Mouse (Mus musculus) embryonic facial prominence, embryonic 13.5 days (tissue): ENCODE measurements at regions not wholly inside any gene's neighbourhood (a gene's known extent, or its start where the extent isn't known, plus 50 kb on each side); places are given as distances from the start of the nearest gene placed in this dataset.
A peak's percentile ranks its signal among the peaks of the same experiment; 100 is the strongest.

Experiments
- ATAC-seq: fragments of 200-750 bp; cut with Nextera tagmentation; 2 replicates; pipeline ENCODE4 v1.8.0; 2017; ENCODE audit warnings: low read depth; ENCODE audit not compliant: insufficient number of reproducible peaks, insufficient read depth, low FRiP score, low TSS enrichment
- H3K27ac ChIP-seq: fragments of 300-500 bp; sonication (generic); 2 replicates; pipeline ENCODE4 v1.5.1; 2015; ENCODE audit warnings: moderate library complexity, mild to moderate bottlenecking, inconsistent platforms
- H3K27me3 ChIP-seq: fragments of 300-500 bp; sonication (generic); 2 replicates; pipeline ENCODE4 v1.6.1; 2015; ENCODE audit warnings: mild to moderate bottlenecking, inconsistent platforms
- H3K36me3 ChIP-seq: fragments of 300-500 bp; sonication (generic); 2 replicates; pipeline ENCODE4 v1.6.1; 2015; ENCODE audit warnings: mild to moderate bottlenecking, inconsistent platforms
- H3K4me1 ChIP-seq: fragments of 300-500 bp; sonication (generic); 2 replicates; pipeline ENCODE4 v1.6.1; 2015; ENCODE audit warnings: inconsistent platforms
- H3K4me2 ChIP-seq: fragments of 300-500 bp; sonication (generic); 2 replicates; pipeline ENCODE4 v1.6.1; 2015; ENCODE audit warnings: moderate library complexity, mild to moderate bottlenecking, inconsistent platforms
- H3K4me3 ChIP-seq: fragments of 300-500 bp; sonication (generic); 2 replicates; pipeline ENCODE4 v1.5.1; 2015; ENCODE audit warnings: mild to moderate bottlenecking, inconsistent platforms
- H3K9ac ChIP-seq: fragments of 300-500 bp; sonication (generic); 2 replicates; pipeline ENCODE4 v1.6.1; 2015; ENCODE audit warnings: mild to moderate bottlenecking, inconsistent platforms
- H3K9me3 ChIP-seq: fragments of 300-500 bp; sonication (generic); 2 replicates; pipeline ENCODE4 v1.6.1; 2016; ENCODE audit warnings: inconsistent platforms
- WGBS: fragments of 180-500 bp; shearing (Covaris S2); methylation state at CpG from one replicate; pipeline ENCODE4 v1.1.7; 2015; ENCODE audit warnings: mixed read lengths; 5-methylcytosine and 5-hydroxymethylcytosine counted together

DNA sequence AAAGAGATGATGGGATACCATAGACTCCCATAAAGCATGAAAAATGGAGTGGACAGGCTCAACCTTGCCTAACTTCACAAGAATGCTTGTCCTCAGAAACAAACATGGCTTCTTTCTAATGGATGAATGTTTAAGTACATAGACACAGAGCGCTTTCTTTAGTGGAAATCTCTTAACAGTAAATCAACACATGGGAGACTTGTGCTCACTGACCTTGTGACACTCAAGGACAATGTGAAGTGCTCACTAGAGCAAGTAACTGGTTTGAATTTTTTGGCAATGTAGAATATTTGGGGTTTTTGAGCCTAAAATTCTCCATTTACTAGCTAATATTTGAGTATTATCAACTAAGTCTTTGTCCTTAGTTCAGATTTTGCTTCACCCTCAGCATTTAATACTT, 88.0 kb downstream of the Tent5c start:
- no peak overlapping the region for H3K27ac ChIP-seq
- ATAC-seq, result no peak
- WGBS, result 100% methylated on average over 1 of the region's 1 CpGs

DNA sequence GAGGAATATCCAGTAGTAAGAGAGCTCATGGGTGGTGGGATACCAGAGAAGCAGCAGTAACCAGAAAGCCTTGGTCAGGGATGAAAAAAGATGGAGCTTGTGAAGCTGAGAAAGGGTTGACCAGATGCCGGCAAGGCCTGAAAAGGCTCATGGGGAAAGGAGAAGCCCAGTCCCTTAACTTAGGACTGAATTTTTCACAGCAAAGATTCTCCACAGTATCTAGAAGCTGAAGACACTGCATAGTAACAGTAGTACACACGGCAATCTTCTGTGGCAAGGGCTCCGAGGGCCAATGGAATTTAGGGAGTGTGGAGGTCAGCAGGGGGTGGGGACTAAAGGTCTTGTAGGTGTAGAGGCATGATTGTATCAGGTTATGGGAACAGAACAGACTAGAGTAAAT, 91.6 kb downstream of the Tent5c start:
- Histone ChIP-seq H3K27me3 (no peaks in the 10 kb centered on the region), H3K9ac (no peak overlapping the region), H3K4me1 (peaks cover 14% of the 10 kb centered on the region), H3K4me3 (no peak overlapping the region), H3K36me3 (no peaks in the 10 kb centered on the region), H3K4me2 (no peak overlapping the region), H3K27ac (no peak overlapping the region), H3K9me3 (no peaks in the 10 kb centered on the region)
- no peak for ATAC-seq
- 86% methylated on average over 3 of the region's 3 CpGs for WGBS

More for the DNA sequence above, 88.0 kb downstream of the Tent5c start:
- Histone ChIP-seq H3K4me3 (no peak overlapping the region), H3K9me3 (no peaks in the 10 kb centered on the region), H3K27me3 (no peaks in the 10 kb centered on the region), H3K36me3 (no peaks in the 10 kb centered on the region), H3K9ac (no peak overlapping the region), H3K4me2 (no peak overlapping the region), H3K4me1 (no peaks in the 10 kb centered on the region)

DNA sequence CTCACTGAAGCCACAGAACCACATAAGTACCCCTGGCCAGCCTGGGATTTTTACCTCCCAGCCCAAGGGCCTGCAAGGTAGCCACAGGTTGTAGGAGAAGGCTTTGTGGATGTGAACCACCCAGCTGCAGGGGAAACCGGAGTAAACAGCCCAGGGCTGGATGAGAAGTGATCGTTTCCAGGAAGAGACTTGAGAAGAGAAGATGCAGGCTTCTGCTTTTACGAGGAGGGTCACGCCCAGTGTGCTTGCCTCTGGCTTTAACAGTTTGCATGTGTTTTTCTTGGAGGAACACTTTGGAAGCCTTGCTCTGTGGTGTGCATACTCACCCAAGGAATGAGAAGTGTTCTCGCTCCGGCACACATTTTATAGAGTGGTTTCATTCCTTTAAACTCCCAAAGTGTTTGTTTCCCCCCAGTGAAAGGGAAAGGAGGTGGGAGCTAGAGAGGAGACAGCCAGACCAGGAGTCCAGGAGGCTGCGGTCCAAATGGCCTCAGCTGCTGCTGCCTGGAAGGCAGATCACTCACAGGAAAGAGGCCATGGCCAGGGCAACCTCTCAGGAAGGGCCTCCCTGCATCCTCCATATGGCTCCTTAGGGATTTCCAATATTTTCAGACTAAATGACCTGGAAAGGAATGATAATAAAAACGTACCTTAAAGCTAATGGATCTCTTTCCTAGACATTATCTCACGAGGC, 94.1 kb downstream of the Tent5c start:
- Histone ChIP-seq H3K4me3 (no peak overlapping the region), H3K9me3 (no peaks in the 10 kb centered on the region), H3K36me3 (no peaks in the 10 kb centered on the region), H3K27ac (peak overlapping the region; percentile 52; the same call in 1 of the 2 replicates), H3K27me3 (no peaks in the 10 kb centered on the region), H3K4me1 (peaks cover 14% of the 10 kb centered on the region), H3K9ac (no peak overlapping the region), H3K4me2 (0 out of 2 replicates have a peak overlapping the region, but pooled peaks have one; percentile 17)
- no peak for ATAC-seq
- 20% methylated on average over 9 of the region's 9 CpGs for WGBS

DNA sequence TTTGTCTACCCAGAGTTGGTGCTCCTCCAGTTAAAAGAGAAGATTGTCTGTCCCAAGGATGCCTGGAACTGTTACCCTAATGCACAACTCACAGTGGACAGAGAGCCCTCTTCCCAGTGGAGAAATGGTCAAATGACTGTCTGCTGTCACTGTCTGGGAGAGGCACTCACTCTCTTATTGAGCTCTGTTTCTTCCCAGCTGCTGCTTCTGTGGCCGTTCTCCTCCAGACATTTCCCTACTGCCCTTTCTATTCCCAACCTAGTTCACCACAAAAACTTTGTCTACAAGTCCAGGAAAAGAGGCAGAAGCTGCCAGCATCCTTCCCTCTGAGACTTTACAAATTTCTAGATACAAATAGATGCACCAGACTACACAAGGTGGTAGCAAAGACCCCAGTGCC, 95.2 kb downstream of the Tent5c start:
- Histone ChIP-seq H3K27me3 (no peaks in the 10 kb centered on the region), H3K9ac (no peak overlapping the region), H3K4me2 (no peak overlapping the region), H3K4me1 (peaks cover 14% of the 10 kb centered on the region), H3K36me3 (no peaks in the 10 kb centered on the region), H3K4me3 (no peak overlapping the region), H3K9me3 (no peaks in the 10 kb centered on the region), H3K27ac (no peak overlapping the region)
- no peak for ATAC-seq
- 86% methylated on average over 1 of the region's 1 CpGs for WGBS

DNA sequence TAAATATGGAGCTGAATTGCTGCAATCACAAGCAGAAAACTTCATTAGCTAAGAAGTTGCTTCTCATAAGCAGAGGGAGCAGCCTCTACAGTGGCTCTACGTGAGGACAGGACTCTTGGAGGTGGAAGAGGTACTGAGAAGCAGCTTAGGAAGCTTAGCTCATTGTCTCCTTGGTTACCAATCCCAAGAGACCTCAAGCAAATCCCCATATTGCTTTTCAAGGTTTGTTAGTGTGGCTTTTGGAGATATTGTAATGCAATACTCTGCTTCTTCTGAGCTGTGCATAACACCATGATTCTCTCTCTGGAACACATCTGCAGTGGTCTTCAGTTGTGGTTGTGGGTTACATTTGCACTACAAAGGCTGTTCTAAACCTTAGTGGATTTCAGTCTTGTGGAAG, 106.9 kb downstream of the Tent5c start:
- WGBS, result 42% methylated on average over 1 of the region's 1 CpGs
- H3K4me1 ChIP-seq, result no peaks in the 10 kb centered on the region
- H3K27me3 ChIP-seq, result no peaks in the 10 kb centered on the region
- no peak for ATAC-seq
- H3K9me3 ChIP-seq, result no peaks in the 10 kb centered on the region
- no peak overlapping the region for H3K27ac ChIP-seq
- H3K36me3 ChIP-seq, result no peaks in the 10 kb centered on the region
- no peak overlapping the region for H3K4me2 ChIP-seq
- no peak overlapping the region for H3K4me3 ChIP-seq
- no peak overlapping the region for H3K9ac ChIP-seq

DNA sequence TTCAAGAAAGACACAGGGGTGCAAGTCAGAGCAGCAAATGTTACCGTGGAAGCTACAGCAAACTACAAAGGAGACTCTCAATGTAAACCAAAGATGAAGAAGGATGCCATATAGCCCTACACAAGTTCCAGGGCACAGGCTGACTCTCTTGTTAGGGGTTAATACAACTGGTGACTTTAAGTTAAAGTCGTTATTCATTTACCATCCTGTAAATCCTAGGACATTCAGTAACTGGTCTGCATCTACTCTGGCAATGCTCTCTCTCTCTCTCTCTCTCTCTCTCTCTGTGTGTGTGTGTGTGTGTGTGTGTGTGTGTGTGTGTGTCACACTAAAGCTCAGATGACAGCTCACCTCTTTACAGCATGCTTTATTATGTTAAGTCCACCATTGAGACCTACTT, 107.8 kb downstream of the Tent5c start:
- no peaks in the 10 kb centered on the region for H3K4me1 ChIP-seq
- no peak for ATAC-seq
- 86% methylated on average over 2 of the region's 2 CpGs for WGBS
- no peaks in the 10 kb centered on the region for H3K9me3 ChIP-seq
- H3K27ac ChIP-seq, result no peak overlapping the region
- no peaks in the 10 kb centered on the region for H3K27me3 ChIP-seq
- H3K36me3 ChIP-seq, result no peaks in the 10 kb centered on the region
- no peak overlapping the region for H3K4me2 ChIP-seq
- no peak overlapping the region for H3K4me3 ChIP-seq
- H3K9ac ChIP-seq, result no peak overlapping the region

DNA sequence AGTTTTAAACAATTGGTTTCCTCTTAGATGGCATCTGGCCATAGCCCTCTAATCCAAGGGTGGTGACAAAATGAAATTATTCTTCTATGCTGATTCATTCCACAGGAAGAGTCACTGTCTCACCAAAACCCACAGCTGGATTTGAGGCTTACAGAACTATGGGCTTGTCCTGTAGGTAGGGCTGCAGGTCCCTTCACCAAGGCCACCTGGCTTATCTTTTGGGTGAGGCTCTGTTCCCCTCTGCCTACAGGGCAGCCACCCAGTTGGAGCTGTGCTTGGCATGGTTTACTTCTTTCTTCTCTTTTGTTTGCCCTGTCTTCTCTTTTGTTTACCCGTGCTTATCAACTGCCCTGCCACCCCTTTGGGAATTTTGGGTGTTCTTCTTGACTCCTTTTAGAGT, 113.0 kb downstream of the Tent5c start:
- no peaks in the 10 kb centered on the region for H3K27me3 ChIP-seq
- H3K4me1 ChIP-seq, result no peaks in the 10 kb centered on the region
- no peaks in the 10 kb centered on the region for H3K9me3 ChIP-seq
- 66% methylated on average over 1 of the region's 1 CpGs for WGBS
- no peak overlapping the region for H3K4me3 ChIP-seq
- no peak overlapping the region for H3K9ac ChIP-seq
- H3K27ac ChIP-seq, result no peak overlapping the region
- H3K36me3 ChIP-seq, result no peaks in the 10 kb centered on the region
- ATAC-seq, result no peak
- no peak overlapping the region for H3K4me2 ChIP-seq

DNA sequence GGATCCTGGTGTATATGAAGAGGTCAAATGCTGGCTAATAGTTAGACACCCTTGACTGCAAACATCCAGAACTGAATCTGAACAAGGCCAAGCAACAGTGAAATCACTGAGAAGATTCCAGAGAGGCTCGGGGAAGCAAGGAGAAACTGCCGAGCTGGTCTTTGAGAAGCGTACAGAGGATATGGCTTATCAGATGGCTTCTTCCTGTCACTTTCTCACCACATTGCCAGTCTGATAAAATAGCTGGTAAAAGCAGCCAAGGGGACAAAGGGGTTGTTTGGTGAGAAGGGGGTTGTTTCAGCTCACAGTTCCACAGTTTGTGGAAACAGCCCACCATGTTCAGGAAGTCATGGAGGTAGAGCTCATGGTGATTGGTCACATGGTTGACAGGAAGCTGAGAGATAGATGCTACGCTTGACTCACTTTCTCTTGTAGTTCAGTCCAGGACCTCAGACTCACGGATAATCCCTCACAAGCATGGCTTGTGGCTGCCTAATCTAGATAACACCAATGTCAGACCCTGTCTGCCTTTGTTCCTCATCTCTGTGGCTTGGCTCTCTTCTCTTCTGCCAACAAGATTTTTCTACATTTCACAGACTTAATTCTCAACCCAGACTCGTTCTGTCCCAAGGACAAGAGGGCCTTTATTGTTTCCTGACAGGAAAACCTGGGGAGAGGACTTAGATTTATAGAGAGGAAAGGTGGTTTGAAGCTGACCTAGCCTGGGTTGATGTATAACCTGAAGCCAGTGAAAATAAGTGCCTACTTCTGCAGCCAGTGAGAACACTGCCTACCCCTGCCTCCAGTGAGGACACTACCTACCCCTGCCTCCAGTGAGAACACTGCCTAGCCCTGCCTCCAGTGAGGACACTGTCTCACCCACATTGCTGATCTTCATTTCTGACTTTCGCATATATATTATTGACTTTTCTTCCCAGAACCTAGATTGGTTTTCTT, 122.0 kb downstream of the Tent5c start:
- 74% methylated on average over 7 of the region's 7 CpGs for WGBS

DNA sequence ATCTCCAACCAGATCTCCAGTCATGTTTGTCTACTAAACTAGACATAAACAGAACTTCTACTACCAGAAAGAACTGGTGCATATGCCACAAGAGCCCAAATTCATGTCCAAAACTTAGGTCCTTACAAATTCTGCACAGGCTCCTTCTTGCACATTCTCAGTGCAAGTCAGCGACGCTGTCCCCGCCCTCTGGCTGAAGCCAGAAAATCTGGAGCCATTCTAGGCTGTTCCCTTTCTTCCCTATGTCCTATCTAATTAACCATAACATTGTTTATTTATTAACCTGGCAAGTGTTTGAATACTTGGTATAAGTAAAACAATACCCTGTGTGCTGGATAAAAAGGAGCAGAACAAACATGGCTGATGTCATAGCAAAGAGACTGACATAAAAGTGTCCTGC, 122.7 kb downstream of the Tent5c start:
- H3K27ac ChIP-seq, result no peak overlapping the region
- whole genome bisulfite sequencing, result 86% methylated on average over 3 of the region's 3 CpGs
- H3K4me1 ChIP-seq, result no peaks in the 10 kb centered on the region
- no peak overlapping the region for H3K9ac ChIP-seq
- H3K9me3 ChIP-seq, result no peaks in the 10 kb centered on the region
- no peak for ATAC-seq
- no peaks in the 10 kb centered on the region for H3K27me3 ChIP-seq
- no peak overlapping the region for H3K4me2 ChIP-seq
- no peak overlapping the region for H3K4me3 ChIP-seq
- H3K36me3 ChIP-seq, result no peaks in the 10 kb centered on the region

More for the DNA sequence above, 122.0 kb downstream of the Tent5c start:
- Histone ChIP-seq H3K9ac (no peak overlapping the region), H3K36me3 (no peaks in the 10 kb centered on the region), H3K4me1 (no peaks in the 10 kb centered on the region), H3K9me3 (no peaks in the 10 kb centered on the region), H3K4me3 (no peak overlapping the region), H3K4me2 (no peak overlapping the region), H3K27me3 (no peaks in the 10 kb centered on the region), H3K27ac (no peak overlapping the region)
- ATAC-seq, result no peak

DNA sequence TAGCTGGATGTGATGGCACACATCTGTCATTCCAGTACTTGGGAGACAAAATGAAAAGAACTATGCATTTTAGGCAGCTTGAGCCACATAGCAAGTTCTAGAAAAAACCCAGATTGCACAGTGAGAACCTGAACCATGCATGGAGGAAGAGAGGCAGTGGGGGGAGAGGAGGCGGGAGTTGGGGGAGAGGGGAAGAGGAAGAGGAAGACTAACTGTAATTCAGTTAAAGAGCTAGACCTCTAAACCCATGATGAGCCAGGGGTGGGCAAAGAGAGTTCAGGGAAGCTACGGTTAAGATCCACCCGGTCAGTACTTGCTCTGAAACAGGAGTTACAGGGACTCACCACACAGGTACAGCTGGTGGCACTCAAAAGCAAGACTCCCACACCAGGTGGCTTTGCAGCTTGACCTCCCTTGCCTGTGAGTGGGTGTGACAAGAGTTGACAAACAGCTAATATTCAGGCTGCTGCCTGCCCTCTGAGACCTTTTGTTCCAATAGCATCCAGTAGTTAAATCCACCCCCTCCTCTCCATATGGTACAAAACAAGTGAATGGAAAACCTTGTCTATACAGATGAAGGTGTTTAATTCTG, 123.7 kb downstream of the Tent5c start:
- Histone ChIP-seq H3K4me1 (no peaks in the 10 kb centered on the region), H3K9ac (no peak overlapping the region), H3K4me3 (no peak overlapping the region), H3K9me3 (no peaks in the 10 kb centered on the region), H3K4me2 (no peak overlapping the region), H3K27ac (no peak overlapping the region), H3K36me3 (no peaks in the 10 kb centered on the region), H3K27me3 (no peaks in the 10 kb centered on the region)
- WGBS, result 76% methylated on average over 3 of the region's 3 CpGs
- no peak for ATAC-seq

DNA sequence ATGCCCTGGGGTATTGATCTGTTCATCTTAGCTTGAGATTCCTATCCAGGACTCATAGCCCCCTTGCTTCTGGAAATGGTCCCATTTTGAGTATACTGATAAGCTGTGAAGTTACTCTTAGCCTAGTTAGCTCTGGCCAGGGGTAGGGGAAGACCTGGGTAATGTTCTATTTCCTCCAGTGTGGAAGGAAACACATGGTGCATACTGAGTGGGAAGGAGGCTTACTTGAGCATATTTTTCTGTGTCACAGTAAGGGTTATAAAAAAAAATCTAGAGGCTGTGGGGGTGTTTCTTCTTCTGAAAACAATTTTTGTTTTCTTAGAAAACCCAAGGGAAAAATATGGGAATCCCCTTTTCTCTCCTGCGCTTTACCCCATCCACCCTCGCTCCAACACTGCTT, 124.4 kb downstream of the Tent5c start:
- ATAC-seq, result no peak
- H3K9ac ChIP-seq, result no peak overlapping the region
- H3K27ac ChIP-seq, result no peak overlapping the region
- H3K36me3 ChIP-seq, result no peaks in the 10 kb centered on the region
- H3K27me3 ChIP-seq, result no peaks in the 10 kb centered on the region
- 83% methylated on average over 2 of the region's 2 CpGs for WGBS
- H3K4me1 ChIP-seq, result no peaks in the 10 kb centered on the region
- H3K9me3 ChIP-seq, result no peaks in the 10 kb centered on the region
- no peak overlapping the region for H3K4me3 ChIP-seq
- H3K4me2 ChIP-seq, result no peak overlapping the region
